Mouse (Mus musculus): ENCODE results near the gene Stk24.
A peak's percentile ranks its signal among the peaks of the same experiment; 100 is the strongest.

The Stk24 gene

DNA sequence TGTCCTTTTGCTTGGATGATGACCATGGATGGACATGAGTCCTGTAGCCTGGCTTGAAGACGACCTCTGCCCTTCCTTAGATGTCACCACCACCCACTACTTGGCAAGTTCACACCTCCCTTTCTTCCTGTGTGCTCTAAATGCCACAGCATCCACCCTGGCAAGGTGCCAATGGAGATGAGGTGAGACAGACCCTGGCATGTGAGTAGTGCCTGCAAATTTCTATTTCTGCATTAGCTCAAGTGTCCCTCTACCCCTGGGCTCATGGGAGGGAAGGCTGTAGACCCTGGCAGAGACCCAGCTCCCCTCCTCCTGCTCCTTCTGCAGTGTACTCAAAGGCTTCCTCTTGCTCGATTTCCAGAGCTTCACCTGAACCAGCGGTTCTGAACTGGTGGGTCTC lies 64.9 kb downstream of the Stk24 start:
- DNase-seq (ENCODE audit: low read depth, low spot score) = no peak

GRCm38 (mm10) chr14:121313283-121313682 lies 66.5 kb downstream of the Stk24 start:
- DNase-seq (ENCODE audit: low read depth, low spot score) = no peak

DNA sequence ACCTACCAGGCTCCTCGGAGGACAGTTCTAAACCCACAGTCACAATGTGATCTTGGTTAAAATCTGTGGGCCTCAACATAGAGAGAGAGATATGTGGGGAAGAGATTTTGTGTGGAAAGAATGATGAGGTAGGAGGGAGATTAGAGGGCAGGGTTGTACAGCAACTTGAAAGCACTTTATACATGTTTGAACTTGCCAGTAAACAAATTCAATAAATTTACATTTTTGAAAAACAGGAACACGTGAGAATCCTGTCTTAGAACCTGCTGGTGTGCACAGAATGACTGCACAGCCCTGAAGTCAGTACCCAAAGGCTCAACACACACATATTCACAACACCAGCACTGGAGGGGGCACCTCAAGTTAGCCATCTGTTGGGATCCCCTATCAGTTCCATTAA lies 68.7 kb downstream of the Stk24 start:
- no peak for DNase-seq (ENCODE audit: low read depth, low spot score)

DNA sequence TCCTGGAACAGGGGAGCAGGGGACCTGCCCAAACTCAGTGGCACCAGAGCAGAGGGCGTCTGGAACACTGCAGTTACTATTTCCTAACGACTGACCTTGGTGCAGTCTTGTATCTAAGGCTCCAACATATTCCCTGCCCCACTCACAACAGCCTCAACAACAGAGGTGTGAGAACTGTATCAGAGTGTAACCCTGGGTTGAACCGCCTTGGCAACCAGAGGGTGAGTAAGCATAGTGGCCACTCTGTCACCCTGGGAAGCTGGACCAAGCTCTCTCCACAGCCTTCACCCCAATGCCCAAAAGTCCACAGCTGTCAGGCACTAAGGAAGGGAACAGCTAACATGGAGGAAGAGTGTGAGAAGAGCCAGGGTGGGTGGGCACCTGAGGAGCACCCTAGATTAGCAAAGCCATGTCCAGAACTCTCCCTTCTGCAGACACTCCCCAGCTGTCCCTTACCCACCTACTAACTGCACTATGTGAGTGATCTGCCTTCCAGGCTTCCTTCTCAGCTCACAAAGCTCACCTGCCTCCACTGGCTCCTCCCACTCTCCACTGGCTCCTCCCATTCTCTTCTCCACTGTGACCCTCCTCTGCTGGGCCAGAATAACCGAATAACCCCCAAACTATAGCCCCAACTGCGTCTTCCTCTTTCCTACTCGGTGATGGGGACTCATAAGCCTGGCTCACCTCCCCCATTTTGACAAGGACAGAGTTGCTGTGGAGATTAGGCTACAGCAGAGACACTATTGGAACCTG lies 69.3 kb downstream of the Stk24 start:
- DNase-seq (ENCODE audit: low read depth, low spot score) = no peak

GRCm38 (mm10) chr14:121309909-121310308 lies 69.9 kb downstream of the Stk24 start:
- no peak for DNase-seq (ENCODE audit: low read depth, low spot score)

- no peak for DNase-seq (ENCODE audit: low read depth, low spot score)
Measured at GRCm38 (mm10) chr14:121305316-121306064, 74.3 kb downstream of the Stk24 start.

DNA sequence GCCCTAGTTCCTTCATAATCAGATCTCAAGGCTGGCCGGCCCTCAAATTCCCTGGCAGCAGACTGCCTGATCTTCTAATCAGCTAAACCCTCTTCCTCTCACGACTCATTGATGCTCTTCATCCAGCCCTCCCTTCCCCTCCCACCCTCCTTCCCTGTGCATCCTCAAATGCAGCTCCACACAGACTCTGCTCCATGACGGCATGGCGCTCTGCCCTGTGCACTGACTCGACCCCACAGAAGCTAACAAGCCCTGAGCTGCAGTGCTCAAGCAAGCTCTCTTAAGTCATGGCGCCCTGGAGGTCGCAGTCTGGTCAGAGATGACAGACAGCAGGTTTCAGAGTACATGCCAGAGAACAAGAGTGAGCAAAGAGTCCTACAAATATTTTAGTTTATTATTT lies 75.3 kb downstream of the Stk24 start:
- no peak for DNase-seq (ENCODE audit: low read depth, low spot score)

DNA sequence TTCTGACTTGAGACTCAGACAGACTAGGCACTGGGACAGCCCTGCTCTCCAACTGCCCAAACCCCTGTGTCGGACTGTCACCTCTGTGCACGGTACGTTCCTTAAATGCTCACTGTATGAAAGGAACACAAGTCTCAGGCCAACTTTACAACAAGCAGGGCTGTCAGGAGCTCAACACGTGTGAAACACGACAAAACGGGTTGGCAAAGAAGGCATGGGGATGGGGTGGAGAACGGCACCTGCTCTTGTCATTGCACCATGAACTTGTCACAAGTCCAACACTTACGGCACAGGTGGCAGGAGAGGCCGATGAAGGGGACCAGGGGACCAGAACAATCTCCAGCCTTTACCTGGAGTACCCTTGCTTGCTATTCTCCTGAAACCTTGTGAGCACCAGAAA lies 80.7 kb downstream of the Stk24 start:
- no peak for DNase-seq (ENCODE audit: low read depth, low spot score)

GRCm38 (mm10) chr14:121298537-121298936 lies 81.3 kb downstream of the Stk24 start:
- no peak for DNase-seq (ENCODE audit: low read depth, low spot score)

GRCm38 (mm10) chr14:121297103-121297502 lies 82.7 kb downstream of the Stk24 start:
- no peak for DNase-seq (ENCODE audit: low read depth, low spot score)

DNA sequence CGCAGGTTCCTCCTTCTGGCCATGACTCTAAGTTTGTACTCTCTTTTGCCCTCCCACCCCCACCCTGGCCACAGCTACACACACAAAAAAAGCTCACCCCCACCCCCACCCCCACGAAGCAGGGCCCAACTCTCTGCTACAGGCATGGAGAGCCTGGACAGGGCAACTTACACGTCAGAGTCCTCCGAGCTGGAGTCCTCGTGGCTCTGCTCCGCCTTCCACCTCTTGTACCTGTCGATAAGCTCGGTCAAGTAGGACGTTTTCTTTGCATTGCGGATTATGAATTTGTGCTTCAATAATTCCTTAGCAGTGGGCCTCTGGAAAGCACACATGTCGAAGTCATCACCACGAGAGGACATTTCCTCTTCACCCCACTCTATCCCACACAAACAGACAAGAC lies 85.3 kb downstream of the Stk24 start:
- DNase-seq (ENCODE audit: low read depth, low spot score) = no peak

- peak; percentile 58 for DNase-seq (ENCODE audit: low read depth, low spot score)
Measured at GRCm38 (mm10) chr14:121292391-121292790, 87.4 kb downstream of the Stk24 start.

DNA sequence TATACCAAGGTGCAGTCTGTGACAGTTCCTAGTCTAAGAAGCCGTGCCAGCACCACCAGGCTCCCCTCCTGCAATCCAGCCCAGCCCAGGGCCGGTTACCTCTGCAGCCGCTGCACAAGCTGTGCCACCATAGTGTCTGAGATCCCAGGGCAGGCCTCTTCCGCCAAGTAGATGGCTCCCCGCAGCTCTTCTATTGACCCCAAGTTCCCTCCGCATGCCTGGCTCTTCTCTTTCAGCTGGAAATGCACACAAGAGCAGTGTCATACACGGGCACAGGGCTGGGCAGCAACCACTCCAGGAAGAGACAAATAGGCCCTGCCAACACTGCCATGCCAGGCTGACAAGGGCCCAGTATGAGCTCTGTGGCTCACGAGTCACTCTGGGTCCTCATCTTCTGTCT lies 87.9 kb downstream of the Stk24 start:
- no peak for DNase-seq (ENCODE audit: low read depth, low spot score)

GRCm38 (mm10) chr14:121285379-121286120 lies 94.3 kb downstream of the Stk24 start:
- peak; percentile 43 for DNase-seq (ENCODE audit: low read depth, low spot score)

GRCm38 (mm10) chr14:121281336-121281710 lies 98.5 kb downstream of the Stk24 start:
- no peak for DNase-seq (ENCODE audit: low read depth, low spot score)

DNA sequence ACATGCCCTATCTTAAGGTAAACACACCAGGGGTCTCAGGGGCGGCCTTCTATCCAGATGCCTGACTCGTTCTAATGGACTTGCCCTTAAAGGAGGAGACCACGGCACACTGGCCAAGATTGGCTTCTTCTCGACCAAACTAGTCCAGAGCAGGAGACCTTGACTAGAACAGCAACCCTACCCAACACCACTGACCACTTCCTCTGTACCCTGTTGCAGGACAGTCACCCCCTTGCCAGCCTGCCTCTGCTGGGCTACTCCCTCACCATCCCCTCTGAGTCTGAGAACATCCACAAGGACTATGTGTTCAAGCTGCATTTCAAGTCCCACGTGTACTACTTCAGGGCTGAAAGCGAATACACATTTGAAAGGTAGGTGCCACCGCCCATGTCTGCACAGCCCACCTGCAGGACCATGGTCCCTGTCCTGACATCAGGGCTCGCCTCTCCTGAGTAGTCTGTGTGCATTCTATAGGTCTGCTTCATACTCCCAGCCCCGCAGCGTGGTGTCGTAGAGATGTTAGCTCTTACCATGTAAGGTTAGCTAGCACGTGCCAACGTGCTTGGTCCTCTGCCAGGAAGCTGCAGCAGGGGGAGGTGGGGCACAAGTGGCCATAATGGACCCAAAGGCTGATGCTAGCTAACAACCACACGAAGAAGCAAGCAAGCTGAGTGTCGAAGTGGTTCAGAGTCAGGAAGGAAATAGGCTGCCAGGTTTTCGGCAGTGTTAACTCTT lies 99.0 kb downstream of the Stk24 start:
- DNase-seq (ENCODE audit: low read depth, low spot score) = no peak

DNA sequence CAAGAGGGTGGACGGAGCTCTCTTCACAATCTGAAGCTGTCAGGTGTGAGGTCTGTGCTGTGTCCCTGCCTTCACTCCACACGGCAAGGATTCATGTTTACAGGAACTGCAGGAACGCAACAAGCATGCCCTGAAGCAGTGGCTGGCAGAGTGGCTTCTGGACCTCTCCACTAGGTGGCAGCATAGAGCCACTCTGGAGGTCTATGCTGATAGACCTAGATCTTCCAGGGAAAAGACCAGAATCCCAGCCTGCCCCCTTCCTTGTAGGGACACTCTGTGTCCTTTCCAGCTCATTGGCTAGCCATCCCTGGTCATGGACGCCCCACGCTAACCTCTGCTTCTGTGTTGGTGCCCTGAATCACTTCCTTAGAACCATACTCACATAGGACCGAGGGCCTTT lies 100.7 kb downstream of the Stk24 start:
- peak; percentile 87 for DNase-seq (ENCODE audit: low read depth, low spot score)

GRCm38 (mm10) chr14:121276016-121276415 lies 103.8 kb downstream of the Stk24 start:
- DNase-seq (ENCODE audit: low read depth, low spot score) = no peak

DNA sequence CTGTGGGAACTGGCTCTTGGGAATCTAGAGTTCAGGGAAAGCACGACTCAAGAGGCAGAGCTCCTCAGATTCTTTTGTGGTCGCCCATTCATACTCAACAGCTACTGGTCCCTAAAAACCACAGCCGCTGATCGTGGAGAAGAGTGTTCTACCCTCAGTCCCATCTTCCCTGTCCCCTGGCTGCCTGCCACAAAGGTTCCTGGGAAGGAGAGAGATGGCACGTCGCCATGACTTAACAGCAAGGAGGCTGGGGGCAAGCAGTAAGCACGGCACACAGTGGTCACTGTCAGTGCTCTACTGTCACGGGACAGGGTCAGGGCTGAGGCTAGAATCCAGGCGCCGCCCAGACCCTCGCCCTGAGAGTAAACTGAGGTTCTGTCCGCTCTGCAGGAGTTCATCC lies 104.8 kb downstream of the Stk24 start:
- DNase-seq (ENCODE audit: low read depth, low spot score) = no peak

GRCm38 (mm10) chr14:121270490-121270889 lies 109.3 kb downstream of the Stk24 start:
- no peak for DNase-seq (ENCODE audit: low read depth, low spot score)

DNA sequence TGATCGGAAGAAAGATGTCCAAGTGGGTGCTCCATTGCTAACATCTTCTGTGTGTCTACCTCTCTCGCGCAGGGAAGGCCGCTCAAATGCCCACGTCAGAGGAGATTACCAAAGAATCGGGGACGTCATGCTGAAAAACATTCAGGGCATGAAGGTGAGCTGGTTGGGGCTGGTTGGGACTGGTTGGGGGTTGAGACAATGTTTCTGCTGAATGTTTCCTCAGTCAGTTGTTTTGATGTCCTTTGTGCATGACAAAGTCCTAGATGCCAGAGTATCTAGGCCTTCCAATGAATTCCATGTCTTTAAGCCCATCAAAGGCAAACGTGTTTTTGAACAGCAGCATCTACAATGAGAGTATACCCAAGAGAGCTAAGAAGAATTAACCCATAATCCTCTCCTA lies 112.0 kb downstream of the Stk24 start:
- no peak for DNase-seq (ENCODE audit: low read depth, low spot score)

GRCm38 (mm10) chr14:121264453-121264852 lies 115.4 kb downstream of the Stk24 start:
- DNase-seq (ENCODE audit: low read depth, low spot score) = no peak

All from 3T3-L1 (cell line).